ENCODE assay signal across 17 mouse cellular contexts in the genomic region with DNA sequence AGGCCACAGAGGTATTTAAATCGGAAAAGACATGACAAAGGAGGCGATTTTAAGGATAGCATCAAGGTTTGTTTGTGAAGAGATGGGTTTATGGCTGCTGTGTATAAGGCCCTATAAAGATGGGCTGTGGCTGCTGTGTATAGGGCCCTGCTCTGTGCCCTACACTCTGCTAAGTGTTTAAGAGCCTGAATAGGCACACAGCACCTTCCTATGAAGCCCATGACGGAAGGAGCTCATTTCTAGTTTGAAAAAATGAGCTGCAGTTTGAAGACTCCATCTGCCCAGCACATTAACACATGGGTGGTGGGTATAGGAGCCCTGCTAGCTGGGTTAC.
DNase-seq lines count a peak whose midpoint lies in the region; ATAC-seq lines count a peak whose summit lies in the region.
"Had no signal": no experiment of that assay in that cellular context is flagged by ENCODE, and none has a peak within 500 bp of the region (broad histone marks: within the 10 kb centered on the region; RNA-seq: fewer than 3 reads in every experiment).

No protein-coding gene starts in this region.

- peak; percentile 68 for ATAC-seq in forebrain, embryonic 11.5 days (replicated peaks; ENCODE audit: low FRiP score)
- peak; percentile 49; the same call in 1 of the 2 replicates for ATAC-seq in forebrain, embryonic 14.5 days
- no peak for ATAC-seq in hindbrain, embryonic 15.5 days (ENCODE audit: low FRiP score, low read depth)
- ATAC-seq in midbrain, embryonic 15.5 days (replicated peaks): peak; percentile 72
- ATAC-seq in kidney, embryonic 16.5 days (ENCODE audit: low FRiP score, low TSS enrichment): no peak
- ATAC-seq: intestine, embryonic 15.5 days had no signal

- H3K4me2 ChIP-seq in forebrain, embryonic 11.5 days (ENCODE audit: low read depth, low read length, severe bottlenecking): no peak overlapping the region
- H3K4me2 ChIP-seq in forebrain, embryonic 14.5 days (ENCODE audit: low read length): no peak overlapping the region
- H3K4me2 ChIP-seq in hindbrain, embryonic 15.5 days: no peak overlapping the region
- H3K4me2 ChIP-seq in midbrain, embryonic 15.5 days: no peak overlapping the region
- no peak overlapping the region for H3K4me2 ChIP-seq in kidney, embryonic 16.5 days (replicated peaks; ENCODE audit: low read depth, low read length)
- H3K4me2 ChIP-seq: intestine, embryonic 15.5 days; limb, embryonic 13.5 days; liver, embryonic 13.5 days; lung, embryonic 15.5 days had no signal

- H3K4me3 ChIP-seq in forebrain, embryonic 11.5 days (ENCODE audit: low read depth, low read length): no peak overlapping the region
- H3K4me3 ChIP-seq in forebrain, embryonic 14.5 days (ENCODE audit: low read depth, low read length): no peak overlapping the region
- no peak overlapping the region for H3K4me3 ChIP-seq in hindbrain, embryonic 15.5 days
- H3K4me3 ChIP-seq in midbrain, embryonic 15.5 days: no peak overlapping the region
- H3K4me3 ChIP-seq in kidney, embryonic 16.5 days (ENCODE audit: low read length): no peak overlapping the region
- H3K4me3 ChIP-seq: embryonic facial prominence, embryonic 10.5 days; intestine, embryonic 15.5 days; limb, embryonic 13.5 days; liver, embryonic 13.5 days; lung, embryonic 15.5 days had no signal

- H3K9me3 ChIP-seq in forebrain, embryonic 11.5 days (ENCODE audit: control insufficient read depth, low read length): no peaks in the 10 kb centered on the region
- no peaks in the 10 kb centered on the region for H3K9me3 ChIP-seq in forebrain, embryonic 14.5 days (replicated peaks; ENCODE audit: control insufficient read depth, low read length)
- H3K9me3 ChIP-seq in hindbrain, embryonic 15.5 days: no peaks in the 10 kb centered on the region
- H3K9me3 ChIP-seq in midbrain, embryonic 15.5 days: no peaks in the 10 kb centered on the region
- H3K9me3 ChIP-seq in kidney, embryonic 16.5 days (ENCODE audit: low read length): no peaks in the 10 kb centered on the region
- H3K9me3 ChIP-seq: embryonic facial prominence, embryonic 10.5 days; intestine, embryonic 15.5 days; limb, embryonic 13.5 days; liver, embryonic 13.5 days; lung, embryonic 15.5 days had no signal

- WGBS in forebrain, embryonic 11.5 days: 62% methylated on average over 3 of the region's 3 CpGs
- 25% methylated on average over 3 of the region's 3 CpGs for WGBS in forebrain, embryonic 14.5 days
- 81% methylated on average over 3 of the region's 3 CpGs for WGBS in hindbrain, embryonic 15.5 days
- 61% methylated on average over 3 of the region's 3 CpGs for WGBS in midbrain, embryonic 15.5 days
- WGBS in kidney, embryonic 16.5 days: 76% methylated on average over 3 of the region's 3 CpGs

- H3K27ac ChIP-seq in forebrain, embryonic 11.5 days (ENCODE audit: low read depth, low read length): peak overlapping the region; percentile 85
- peak overlapping the region; percentile 71 for H3K27ac ChIP-seq in forebrain, embryonic 14.5 days (ENCODE audit: low read depth, low read length)
- peak overlapping the region; percentile 27; the same call in 1 of the 2 replicates for H3K27ac ChIP-seq in hindbrain, embryonic 15.5 days (replicated peaks)
- peak overlapping the region; percentile 72 for H3K27ac ChIP-seq in midbrain, embryonic 15.5 days
- H3K27ac ChIP-seq in kidney, embryonic 16.5 days (ENCODE audit: low read length): no peak overlapping the region
- H3K27ac ChIP-seq: embryonic facial prominence, embryonic 10.5 days; intestine, embryonic 15.5 days; limb, embryonic 13.5 days; liver, embryonic 13.5 days; lung, embryonic 15.5 days; macrophage had no signal

- no peak overlapping the region for H3K9ac ChIP-seq in forebrain, embryonic 11.5 days (ENCODE audit: low read length)
- no peak overlapping the region for H3K9ac ChIP-seq in forebrain, embryonic 14.5 days (ENCODE audit: low read length)
- no peak overlapping the region for H3K9ac ChIP-seq in hindbrain, embryonic 15.5 days
- no peak overlapping the region for H3K9ac ChIP-seq in midbrain, embryonic 15.5 days
- no peak overlapping the region for H3K9ac ChIP-seq in kidney, embryonic 16.5 days (replicated peaks; ENCODE audit: low read length)
- H3K9ac ChIP-seq: intestine, embryonic 15.5 days; limb, embryonic 13.5 days; liver, embryonic 13.5 days; lung, embryonic 15.5 days had no signal

- no peaks in the 10 kb centered on the region for H3K4me1 ChIP-seq in forebrain, embryonic 11.5 days (replicated peaks; ENCODE audit: control insufficient read depth, insufficient read depth, low read length)
- peaks cover 10% of the 10 kb centered on the region; the same call in 1 of the 2 replicates for H3K4me1 ChIP-seq in forebrain, embryonic 14.5 days (ENCODE audit: control insufficient read depth, insufficient read depth, low read length)
- H3K4me1 ChIP-seq in hindbrain, embryonic 15.5 days (replicated peaks): no peaks in the 10 kb centered on the region; the same call in 1 of the 2 replicates
- H3K4me1 ChIP-seq in midbrain, embryonic 15.5 days: peaks cover 4% of the 10 kb centered on the region; the same call in 1 of the 2 replicates
- 0 out of 2 replicates have a peak, but pooled peaks cover 7% of the 10 kb centered on the region for H3K4me1 ChIP-seq in kidney, embryonic 16.5 days (ENCODE audit: insufficient read depth, low read length)
- H3K4me1 ChIP-seq: intestine, embryonic 15.5 days; liver, embryonic 13.5 days; lung, embryonic 15.5 days had no signal

- DNase-seq in forebrain, embryonic 11.5 days (ENCODE audit: low spot score): no peak
- no peak for DNase-seq in forebrain, embryonic 14.5 days (ENCODE audit: low spot score)
- DNase-seq in T-cell, adult 2 months (ENCODE audit: low spot score): no peak
- no peak for DNase-seq in left cerebral cortex, adult 18-20 months (ENCODE audit: low spot score in 2 of 2)
- DNase-seq: cerebellum, adult 9-10 months; heart, adult 11 months; heart, postnatal 36 days; liver, embryonic 13.5 days; right cerebral cortex, postnatal 4 days had no signal

- no peaks in the 10 kb centered on the region for H3K36me3 ChIP-seq in forebrain, embryonic 11.5 days (ENCODE audit: control insufficient read depth, insufficient read depth, low read length)
- H3K36me3 ChIP-seq in forebrain, embryonic 14.5 days (ENCODE audit: control insufficient read depth, insufficient read depth, low read length): no peaks in the 10 kb centered on the region
- H3K36me3 ChIP-seq in hindbrain, embryonic 15.5 days: no peaks in the 10 kb centered on the region
- H3K36me3 ChIP-seq in midbrain, embryonic 15.5 days (replicated peaks): no peaks in the 10 kb centered on the region
- no peaks in the 10 kb centered on the region for H3K36me3 ChIP-seq in kidney, embryonic 16.5 days (ENCODE audit: insufficient read depth, low read length)
- H3K36me3 ChIP-seq: embryonic facial prominence, embryonic 10.5 days; intestine, embryonic 15.5 days; limb, embryonic 13.5 days; liver, embryonic 13.5 days; lung, embryonic 15.5 days had no signal

- H3K27me3 ChIP-seq in forebrain, embryonic 11.5 days (ENCODE audit: control insufficient read depth, insufficient read depth, low read length): no peaks in the 10 kb centered on the region
- no peaks in the 10 kb centered on the region for H3K27me3 ChIP-seq in forebrain, embryonic 14.5 days (replicated peaks; ENCODE audit: control insufficient read depth, insufficient read depth, low read length)
- H3K27me3 ChIP-seq in hindbrain, embryonic 15.5 days: no peaks in the 10 kb centered on the region
- H3K27me3 ChIP-seq in midbrain, embryonic 15.5 days (replicated peaks): no peaks in the 10 kb centered on the region
- H3K27me3 ChIP-seq in kidney, embryonic 16.5 days (ENCODE audit: insufficient read depth, low read length): no peaks in the 10 kb centered on the region
- H3K27me3 ChIP-seq: intestine, embryonic 15.5 days; limb, embryonic 13.5 days; liver, embryonic 13.5 days; lung, embryonic 15.5 days had no signal

Comparison
In these comparisons a context has a peak if more than half of its experiments do, and no peak if none do; other contexts are left out.
1. ATAC-seq: peak in forebrain, embryonic 11.5 days (single experiment), forebrain, embryonic 14.5 days (single experiment) and midbrain, embryonic 15.5 days (single experiment); none in hindbrain, embryonic 15.5 days (single experiment) and kidney, embryonic 16.5 days (single experiment).